Mouse (Mus musculus): Measurements from ENCODE around the gene Mthfd1l.

DNA sequence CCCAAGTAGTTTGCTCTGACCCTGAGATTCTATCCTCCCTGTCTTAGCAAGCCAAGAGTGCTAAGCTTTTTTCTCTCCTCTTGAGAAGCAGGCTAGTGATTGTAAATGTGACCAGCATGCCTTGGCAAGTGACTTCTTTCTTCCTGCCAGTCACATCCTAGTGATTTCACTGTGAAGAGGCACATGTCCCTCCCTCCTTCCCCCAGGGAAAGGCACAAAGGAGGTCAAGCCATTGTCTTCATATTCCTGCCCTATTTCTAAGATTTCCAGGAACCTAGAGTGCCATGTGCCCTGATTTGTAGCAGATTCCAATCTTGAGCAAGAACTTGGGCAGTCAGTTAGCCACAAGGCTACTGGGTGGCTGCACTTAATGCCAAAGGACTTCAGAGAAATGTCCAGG is 41.1 kb upstream of the Mthfd1l start:
- TF ChIP-seq CTCF (IDR thresholded peaks at IDR 0.05; ENCODE audit: borderline replicate concordance, insufficient read depth, low read depth, low read length) (no peak), POLR2A (IDR thresholded peaks at IDR 0.05; ENCODE audit: borderline replicate concordance, insufficient read depth, low read length) (no peak)
